7 mouse cellular contexts compared by ENCODE assay signal in genomic region chr15:85653421-85654401, GRCm38 (mm10).
A peak's percentile ranks its signal among the peaks of the same experiment; 100 is the strongest.
DNase-seq lines count a peak whose midpoint lies in the region; ATAC-seq and TF ChIP-seq lines count a peak whose summit lies in the region.

No protein-coding gene starts in this region.

- peak overlapping the region; percentile 99 for H3K27ac ChIP-seq in hindbrain, embryonic 14.5 days
- peak overlapping the region; percentile 100 for H3K27ac ChIP-seq in left cerebral cortex, adult 2 months
- peak overlapping the region; percentile 88 for H3K27ac ChIP-seq in macrophage

- H3K27me3 ChIP-seq in hindbrain, embryonic 14.5 days (ENCODE audit: control insufficient read depth, insufficient read depth, low read length) = peaks cover 34% of the 10 kb centered on the region

- no peaks in the 10 kb centered on the region for H3K9me3 ChIP-seq in hindbrain, embryonic 14.5 days (ENCODE audit: control insufficient read depth, low read length)

- peak overlapping the region; percentile 32 for H3K4me3 ChIP-seq in hindbrain, embryonic 14.5 days (replicated peaks; ENCODE audit: low read length)
- H3K4me3 ChIP-seq in left cerebral cortex, adult 2 months = peak overlapping the region; percentile 58
- H3K4me3 ChIP-seq in macrophage (ENCODE audit: inconsistent target) = peak overlapping the region; percentile 34

- TF ChIP-seq CTCF in left cerebral cortex, adult 2 months (IDR thresholded peaks at IDR 0.05) = peak; percentile 22

- WGBS in hindbrain, embryonic 14.5 days = 19% methylated on average over 32 of the region's 32 CpGs
- WGBS in macrophage (ENCODE audit: missing documents) = under 1% methylated on average over 23 of the region's 32 CpGs

- DNase-seq in Muller cell, postnatal 12 days (ENCODE audit: inconsistent ontology term) = peak; percentile 94
- peak; percentile 86 to 91 for DNase-seq in cerebellum, adult 18-20 months
- DNase-seq in frontal cortex, postnatal 14 days (ENCODE audit: low spot score in 2 of 2) = peak; percentile 73 to 78
- peak; percentile 77 for DNase-seq in hindbrain, embryonic 14.5 days (ENCODE audit: low spot score)
- DNase-seq in left cerebral cortex, adult 2 months (ENCODE audit: extremely low spot score in 1 of 2, low spot score in 2 of 2) = peak; percentile 70 to 76
- DNase-seq in spleen, adult 18-20 months = peak; percentile 67 to 70

- no peaks in the 10 kb centered on the region for H3K36me3 ChIP-seq in hindbrain, embryonic 14.5 days (replicated peaks; ENCODE audit: control insufficient read depth, insufficient read depth)
- H3K36me3 ChIP-seq in macrophage (ENCODE audit: inconsistent target) = no peaks in the 10 kb centered on the region

- peaks cover 48% of the 10 kb centered on the region for H3K79me2 ChIP-seq in macrophage (ENCODE audit: inconsistent target)

- peaks cover 62% of the 10 kb centered on the region for H3K4me1 ChIP-seq in hindbrain, embryonic 14.5 days (replicated peaks; ENCODE audit: control insufficient read depth, insufficient read depth, low read length)

- intact Hi-C loops in left cerebral cortex, adult 2 months (cut with DNase I) = loop anchor here (1.0 kb wide), 3 partner anchors 17 to 40 kb away; no protein-coding TSS in a partner anchor

- peak; percentile 82 for ATAC-seq in hindbrain, embryonic 14.5 days (ENCODE audit: low FRiP score)

- peak overlapping the region; percentile 74 for H3K4me2 ChIP-seq in hindbrain, embryonic 14.5 days (replicated peaks)

- peak overlapping the region; percentile 82 for H3K9ac ChIP-seq in hindbrain, embryonic 14.5 days

Comparison
In these comparisons a context has a peak if more than half of its experiments do, and no peak if none do; other contexts are left out.
1. Peak in every context shown above with its lines: DNase-seq, ATAC-seq, H3K4me3 ChIP-seq and H3K27ac ChIP-seq.